Mouse (Mus musculus) testis, adult 2 months (tissue): ENCODE measurements at regions not wholly inside any gene's neighbourhood (a gene's known extent, or its start where the extent isn't known, plus 50 kb on each side); places are given as distances from the start of the nearest gene placed in this dataset.

ENCODE experiments used
- CTCF ChIP-seq: fragments of 200-500 bp; IDR thresholded peaks from 2 replicates; pipeline ENCODE4 v1.5.1; 2012; ENCODE audit warnings: low read depth, mild to moderate bottlenecking, inconsistent platforms, low read length, moderate library complexity; ENCODE audit not compliant: control insufficient read depth, insufficient read depth, insufficient replicate concordance
- POLR2A ChIP-seq: fragments of 200-500 bp; IDR thresholded peaks from 2 replicates; pipeline ENCODE4 v1.6.1; 2012; ENCODE audit warnings: low read depth, mild to moderate bottlenecking, inconsistent platforms, low read length, moderate library complexity; ENCODE audit not compliant: control insufficient read depth

DNA sequence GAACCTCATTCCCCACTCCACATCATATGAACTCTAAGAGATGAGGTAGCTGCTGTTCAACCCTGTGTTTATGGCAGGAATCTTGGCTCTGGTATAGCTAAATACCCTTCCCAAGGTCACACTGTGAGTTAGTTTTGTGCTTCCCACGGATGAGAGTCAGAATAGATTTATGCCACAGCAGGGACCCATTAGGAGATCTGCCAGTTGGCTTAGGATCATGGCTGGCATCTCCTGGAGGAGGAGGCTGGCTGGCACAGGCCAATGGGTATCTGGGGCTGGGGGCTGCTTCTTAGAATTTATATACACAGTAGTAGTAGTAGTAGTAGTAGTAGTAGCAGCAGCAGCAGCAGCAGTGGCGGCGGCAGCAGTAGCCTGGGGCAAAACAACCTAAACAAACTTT, 111.8 kb downstream of the Nucb2 start:
- TF ChIP-seq CTCF, result no peak
- no peak for TF ChIP-seq POLR2A
